Mouse (Mus musculus): ENCODE results near the gene Lyl1.

Gene Lyl1

GRCm38 (mm10) chr8:84723571-84723900 is 22.3 kb downstream of the Lyl1 start:
- peak; percentile 51 for DNase-seq

- no peak for DNase-seq
These were observed 23.4 kb downstream of the Lyl1 start for GRCm38 (mm10) chr8:84724683-84725082.

- DNase-seq, result peak; percentile 30
These were observed 24.1 kb downstream of the Lyl1 start for GRCm38 (mm10) chr8:84725246-84725940.

GRCm38 (mm10) chr8:84725941-84726259 is 24.6 kb downstream of the Lyl1 start:
- DNase-seq, result no peak

GRCm38 (mm10) chr8:84728474-84728873 is 27.2 kb downstream of the Lyl1 start:
- DNase-seq, result no peak

GRCm38 (mm10) chr8:84729921-84730362 is 28.7 kb downstream of the Lyl1 start:
- DNase-seq, result no peak

- DNase-seq, result no peak
These were observed 29.5 kb downstream of the Lyl1 start for GRCm38 (mm10) chr8:84730541-84731370.

GRCm38 (mm10) chr8:84731371-84732177 is 30.3 kb downstream of the Lyl1 start:
- no peak for DNase-seq

- DNase-seq, result no peak
These were observed 31.3 kb downstream of the Lyl1 start for GRCm38 (mm10) chr8:84732545-84732944.

- no peak for DNase-seq
These were observed 31.7 kb downstream of the Lyl1 start for GRCm38 (mm10) chr8:84732996-84733395.

- no peak for DNase-seq
These were observed 32.7 kb downstream of the Lyl1 start for GRCm38 (mm10) chr8:84733959-84734358.

GRCm38 (mm10) chr8:84734680-84735079 is 33.4 kb downstream of the Lyl1 start:
- no peak for DNase-seq

GRCm38 (mm10) chr8:84735597-84735996 is 34.3 kb downstream of the Lyl1 start:
- no peak for DNase-seq

GRCm38 (mm10) chr8:84736521-84736920 is 35.3 kb downstream of the Lyl1 start:
- DNase-seq, result no peak

GRCm38 (mm10) chr8:84737608-84738007 is 36.4 kb downstream of the Lyl1 start:
- DNase-seq, result peak; percentile 85

GRCm38 (mm10) chr8:84738266-84738665 is 37.0 kb downstream of the Lyl1 start:
- DNase-seq, result no peak

- DNase-seq, result no peak
These were observed 37.6 kb downstream of the Lyl1 start for GRCm38 (mm10) chr8:84738715-84739400.

- DNase-seq, result no peak
These were observed 38.1 kb downstream of the Lyl1 start for GRCm38 (mm10) chr8:84739401-84739742.

- DNase-seq, result no peak
These were observed 39.9 kb downstream of the Lyl1 start for GRCm38 (mm10) chr8:84740895-84741843.

GRCm38 (mm10) chr8:84742171-84743053 is 41.2 kb downstream of the Lyl1 start:
- no peak for DNase-seq

- DNase-seq, result no peak
These were observed 41.8 kb downstream of the Lyl1 start for GRCm38 (mm10) chr8:84743054-84743415.

All from cerebellum, adult 8-10 months (tissue).